Mouse (Mus musculus): ENCODE measurements around the gene Bsnd. TPM values are rescaled to one million over a fixed set of nuclear protein-coding genes. Genes with fewer than 3 reads are reported as not detected.

Gene Bsnd
- polyA plus RNA-seq, 1 experiment from 2014 or later, result 0.38 TPM

- Histone ChIP-seq H3K9me3 (ENCODE audit: control insufficient read depth, low read length) (no peaks in the 10 kb centered on the region), H3K4me2 (replicated peaks; ENCODE audit: low read depth) (no peak overlapping the region), H3K27ac (replicated peaks) (no peak overlapping the region), H3K4me3 (ENCODE audit: low read depth, low read length) (no peak overlapping the region), H3K27me3 (ENCODE audit: control insufficient read depth, insufficient read depth, low read length) (no peaks in the 10 kb centered on the region), H3K9ac (ENCODE audit: low read length) (no peak overlapping the region), H3K4me1 (replicated peaks; ENCODE audit: control insufficient read depth, insufficient read depth) (no peaks in the 10 kb centered on the region), H3K36me3 (ENCODE audit: control insufficient read depth, insufficient read depth, low read length) (no peaks in the 10 kb centered on the region)
- DNase-seq (ENCODE audit: low spot score) (peak; percentile 65), ATAC-seq (ENCODE audit: low FRiP score, low TSS enrichment) (peak; percentile 39)
- WGBS, result 5% methylated on average over 6 of the region's 6 CpGs
- TF ChIP-seq CTCF (IDR thresholded peaks at IDR 0.05; ENCODE audit: low read depth) (peak; percentile 96), EP300 (optimal IDR thresholded peaks at IDR 0.05) (no peak)
These were observed 17.8 kb downstream of the Bsnd start for GRCm38 (mm10) chr4:106474241-106474640.

GRCm38 (mm10) chr4:106472335-106472734, 19.7 kb downstream of the Bsnd start:
- peak; percentile 92 for TF ChIP-seq CTCF (IDR thresholded peaks at IDR 0.05; ENCODE audit: low read depth)
- TF ChIP-seq EP300 (optimal IDR thresholded peaks at IDR 0.05), result no peak
- DNase-seq (ENCODE audit: low spot score), result peak; percentile 63
- ATAC-seq (ENCODE audit: low FRiP score, low TSS enrichment), result peak; percentile 77

GRCm38 (mm10) chr4:106470921-106471320, 21.2 kb downstream of the Bsnd start:
- no peaks in the 10 kb centered on the region for H3K9me3 ChIP-seq (ENCODE audit: control insufficient read depth, low read length)

More at GRCm38 (mm10) chr4:106472335-106472734, 19.7 kb downstream of the Bsnd start:
- H3K27me3 ChIP-seq (ENCODE audit: control insufficient read depth, insufficient read depth, low read length), result no peaks in the 10 kb centered on the region
- WGBS, result 4% methylated on average over 3 of the region's 3 CpGs
- no peak overlapping the region for H3K4me2 ChIP-seq (replicated peaks; ENCODE audit: low read depth)
- H3K27ac ChIP-seq (replicated peaks), result no peak overlapping the region
- no peaks in the 10 kb centered on the region for H3K9me3 ChIP-seq (ENCODE audit: control insufficient read depth, low read length)
- no peak overlapping the region for H3K9ac ChIP-seq (ENCODE audit: low read length)
- H3K4me3 ChIP-seq (ENCODE audit: low read depth, low read length), result no peak overlapping the region
- no peaks in the 10 kb centered on the region for H3K4me1 ChIP-seq (replicated peaks; ENCODE audit: control insufficient read depth, insufficient read depth)
- no peaks in the 10 kb centered on the region for H3K36me3 ChIP-seq (ENCODE audit: control insufficient read depth, insufficient read depth, low read length)

GRCm38 (mm10) chr4:106467420-106468110, 24.5 kb downstream of the Bsnd start:
- Histone ChIP-seq H3K4me3 (ENCODE audit: low read depth, low read length) (no peak overlapping the region), H3K36me3 (ENCODE audit: control insufficient read depth, insufficient read depth, low read length) (no peaks in the 10 kb centered on the region), H3K27me3 (ENCODE audit: control insufficient read depth, insufficient read depth, low read length) (0 out of 2 replicates have a peak, but pooled peaks cover 3% of the 10 kb centered on the region), H3K9ac (ENCODE audit: low read length) (no peak overlapping the region), H3K4me2 (replicated peaks; ENCODE audit: low read depth) (no peak overlapping the region), H3K4me1 (replicated peaks; ENCODE audit: control insufficient read depth, insufficient read depth) (peaks cover 3% of the 10 kb centered on the region; the same call in 1 of the 2 replicates), H3K27ac (replicated peaks) (no peak overlapping the region), H3K9me3 (ENCODE audit: control insufficient read depth, low read length) (no peaks in the 10 kb centered on the region)
- 86% methylated on average over 13 of the region's 13 CpGs for WGBS
- TF ChIP-seq EP300 (optimal IDR thresholded peaks at IDR 0.05) (no peak), CTCF (IDR thresholded peaks at IDR 0.05; ENCODE audit: low read depth) (no peak)
- DNase-seq (ENCODE audit: low spot score), result no peak
- no peak for ATAC-seq (ENCODE audit: low FRiP score, low TSS enrichment)

More at GRCm38 (mm10) chr4:106470921-106471320, 21.2 kb downstream of the Bsnd start:
- DNase-seq (ENCODE audit: low spot score), result no peak
- Histone ChIP-seq H3K9ac (ENCODE audit: low read length) (no peak overlapping the region), H3K4me3 (ENCODE audit: low read depth, low read length) (no peak overlapping the region), H3K27ac (replicated peaks) (no peak overlapping the region), H3K4me1 (replicated peaks; ENCODE audit: control insufficient read depth, insufficient read depth) (no peaks in the 10 kb centered on the region), H3K4me2 (replicated peaks; ENCODE audit: low read depth) (no peak overlapping the region), H3K27me3 (ENCODE audit: control insufficient read depth, insufficient read depth, low read length) (no peaks in the 10 kb centered on the region), H3K36me3 (ENCODE audit: control insufficient read depth, insufficient read depth, low read length) (no peaks in the 10 kb centered on the region)
- no peak for ATAC-seq (ENCODE audit: low FRiP score, low TSS enrichment)
- WGBS, result 61% methylated on average over 5 of the region's 5 CpGs
- TF ChIP-seq EP300 (optimal IDR thresholded peaks at IDR 0.05), result no peak
- no peak for TF ChIP-seq CTCF (IDR thresholded peaks at IDR 0.05; ENCODE audit: low read depth)

GRCm38 (mm10) chr4:106463174-106463801, 28.8 kb downstream of the Bsnd start:
- Histone ChIP-seq H3K9ac (ENCODE audit: low read length) (peak overlapping the region; percentile 55), H3K4me1 (replicated peaks; ENCODE audit: control insufficient read depth, insufficient read depth) (peaks cover 3% of the 10 kb centered on the region; the same call in 1 of the 2 replicates), H3K9me3 (ENCODE audit: control insufficient read depth, low read length) (no peaks in the 10 kb centered on the region), H3K4me3 (ENCODE audit: low read depth, low read length) (peak overlapping the region; percentile 40), H3K27me3 (ENCODE audit: control insufficient read depth, insufficient read depth, low read length) (0 out of 2 replicates have a peak, but pooled peaks cover 3% of the 10 kb centered on the region), H3K36me3 (ENCODE audit: control insufficient read depth, insufficient read depth, low read length) (no peaks in the 10 kb centered on the region), H3K27ac (replicated peaks) (no peak overlapping the region), H3K4me2 (replicated peaks; ENCODE audit: low read depth) (peak overlapping the region; percentile 71)
- 30% methylated on average over 21 of the region's 21 CpGs for WGBS
- ATAC-seq (ENCODE audit: low FRiP score, low TSS enrichment) (peak; percentile 8; the same call in 1 of the 2 replicates), DNase-seq (ENCODE audit: low spot score) (peak; percentile 30)
- no peak for TF ChIP-seq EP300 (optimal IDR thresholded peaks at IDR 0.05)

- Histone ChIP-seq H3K36me3 (ENCODE audit: control insufficient read depth, insufficient read depth, low read length) (no peaks in the 10 kb centered on the region), H3K4me1 (replicated peaks; ENCODE audit: control insufficient read depth, insufficient read depth) (peaks cover 3% of the 10 kb centered on the region; the same call in 1 of the 2 replicates), H3K27ac (replicated peaks) (no peak overlapping the region), H3K4me2 (replicated peaks; ENCODE audit: low read depth) (no peak overlapping the region), H3K9me3 (ENCODE audit: control insufficient read depth, low read length) (no peaks in the 10 kb centered on the region), H3K9ac (ENCODE audit: low read length) (no peak overlapping the region), H3K27me3 (ENCODE audit: control insufficient read depth, insufficient read depth, low read length) (0 out of 2 replicates have a peak, but pooled peaks cover 3% of the 10 kb centered on the region), H3K4me3 (ENCODE audit: low read depth, low read length) (no peak overlapping the region)
- DNase-seq (ENCODE audit: low spot score) (no peak), ATAC-seq (ENCODE audit: low FRiP score, low TSS enrichment) (no peak)
- no peak for TF ChIP-seq EP300 (optimal IDR thresholded peaks at IDR 0.05)
- TF ChIP-seq CTCF (IDR thresholded peaks at IDR 0.05; ENCODE audit: low read depth), result no peak
- WGBS, result 79% methylated on average over 5 of the region's 5 CpGs
These were observed 29.6 kb downstream of the Bsnd start for GRCm38 (mm10) chr4:106462524-106462923.

All from stomach, postnatal 0 days (tissue).